Mouse (Mus musculus): ENCODE measurements around the gene Vmn2r26. TPM values are rescaled to one million over a fixed set of nuclear protein-coding genes. Genes with fewer than 3 reads are reported as not detected.

Vmn2r26 gene
- 0.03 TPM in 1 of 2 replicates, not detected in the other for polyA plus RNA-seq (2012; rRNA removed; ENCODE audit: low replicate concordance)

DNA sequence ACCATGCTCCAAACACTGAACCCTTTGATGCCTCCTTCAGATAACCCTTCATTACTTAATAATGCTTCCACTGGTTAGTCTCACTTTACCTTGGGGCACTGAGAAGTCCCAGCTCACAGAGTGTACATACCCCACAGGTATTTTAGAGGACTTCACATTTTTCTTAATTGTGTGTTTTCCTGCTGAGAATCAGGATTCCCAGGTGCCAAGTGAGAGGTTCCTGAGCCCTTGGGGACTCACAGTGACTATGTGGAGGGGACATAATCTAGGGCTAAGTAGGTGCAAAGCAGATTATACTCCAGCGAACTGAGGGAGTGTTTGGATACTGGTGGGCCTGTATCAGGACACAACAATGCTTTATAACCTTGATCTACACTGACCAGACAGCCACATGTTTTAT lies at the start of gene Vmn2r26:
Gene Vmn2r26, plus strand, starts transcription at position 301 of the 400 bp plus-strand sequence.

Other genes with a start within 250 kb of the Vmn2r26 start
- not detected in 2 replicates for gene Vmn2r24, start 245.7 kb upstream of the Vmn2r26 start, polyA plus RNA-seq (2012; rRNA removed; ENCODE audit: low replicate concordance)
- gene Vmn2r25, start 171.1 kb upstream of the Vmn2r26 start, polyA plus RNA-seq (2012; rRNA removed; ENCODE audit: low replicate concordance): not detected in 2 replicates
- gene Vmn2r27, start 207.3 kb downstream of the Vmn2r26 start, polyA plus RNA-seq (2012; rRNA removed; ENCODE audit: low replicate concordance): not detected in 2 replicates